Mouse (Mus musculus) liver, embryonic 13.5 days (tissue): ENCODE data around the gene Retreg3. TPM values are rescaled to one million over a fixed set of nuclear protein-coding genes. Genes with fewer than 3 reads are reported as not detected.
"Not testable (repeated sequence)": the region's sequence is repeated elsewhere in the genome, so short reads cannot be mapped to it uniquely, and the experiment has no call there.

Source experiments
- ATAC-seq: fragments of 200-750 bp; cut with Nextera tagmentation; 2 replicates; pipeline ENCODE4 v1.8.0; 2017; ENCODE audit warnings: low read depth, mild to moderate bottlenecking, moderate number of reproducible peaks, moderate library complexity
- DNase-seq: peaks from one replicate; pipeline ENCODE4 v3.0.0; 2022
- H3K27ac ChIP-seq: fragments of 300-500 bp; sonication (generic); 2 replicates; pipeline ENCODE4 v1.5.1; 2015; ENCODE audit warnings: moderate library complexity, mild to moderate bottlenecking, inconsistent platforms
- H3K27me3 ChIP-seq: fragments of 300-500 bp; sonication (generic); 2 replicates; pipeline ENCODE4 v1.6.1; 2015; ENCODE audit warnings: mild to moderate bottlenecking, inconsistent platforms
- H3K36me3 ChIP-seq: fragments of 300-500 bp; sonication (generic); 2 replicates; pipeline ENCODE4 v1.6.1; 2015; ENCODE audit warnings: mild to moderate bottlenecking, inconsistent platforms
- H3K4me1 ChIP-seq: fragments of 300-500 bp; sonication (generic); replicated peaks from 2 replicates; pipeline ENCODE4 v1.6.1; 2015; ENCODE audit warnings: inconsistent platforms
- H3K4me2 ChIP-seq: fragments of 300-500 bp; sonication (generic); 2 replicates; pipeline ENCODE4 v1.6.1; 2015; ENCODE audit warnings: inconsistent platforms, mild to moderate bottlenecking, moderate library complexity
- H3K4me3 ChIP-seq: fragments of 300-500 bp; sonication (generic); replicated peaks from 2 replicates; pipeline ENCODE4 v1.5.1; 2015; ENCODE audit warnings: mild to moderate bottlenecking, inconsistent platforms
- H3K9ac ChIP-seq: fragments of 300-500 bp; sonication (generic); 2 replicates; pipeline ENCODE4 v1.6.1; 2015; ENCODE audit warnings: mild to moderate bottlenecking, inconsistent platforms
- H3K9me3 ChIP-seq: fragments of 300-500 bp; sonication (generic); replicated peaks from 2 replicates; pipeline ENCODE4 v1.6.1; 2016; ENCODE audit warnings: inconsistent platforms
- WGBS: fragments of 180-500 bp; shearing (Covaris S2); methylation state at CpG from one replicate; pipeline ENCODE4 v1.1.7; 2015; ENCODE audit not compliant: insufficient replicate concordance; 5-methylcytosine and 5-hydroxymethylcytosine counted together
- polyA plus RNA-seq: library from polyadenylated mRNA; unstranded; fragments of >200 nt; fragmentation: Nextera tagmentation; extraction: Ambion mirVana; gene quantifications from 2 replicates; pipeline ENCODE4 v1.2.1, GENCODE M21; 2015

The Retreg3 gene
- polyA plus RNA-seq, 1 experiment from 2014 or later, result 11.5 TPM

DNA sequence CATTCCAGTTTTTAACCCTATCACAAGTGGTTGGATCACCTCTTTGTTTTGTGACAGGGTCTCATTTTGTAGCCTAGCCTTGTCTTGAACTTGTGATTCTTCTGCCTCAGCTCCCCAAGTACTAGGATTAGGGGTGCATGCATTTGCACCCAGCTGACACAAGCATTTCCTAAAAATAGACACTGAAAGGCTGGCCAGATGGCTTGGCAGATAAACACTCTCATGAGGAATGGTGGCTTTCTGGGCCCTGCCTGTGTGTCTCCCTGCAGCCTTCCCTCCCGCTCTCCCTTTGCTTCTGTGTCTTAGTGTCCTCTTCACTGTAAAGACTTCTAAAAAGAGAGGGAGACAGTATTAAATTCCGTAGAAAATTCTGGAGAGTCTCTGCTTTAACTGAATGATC, 11.5 kb upstream of the Retreg3 start:
- peaks cover 17% of the 10 kb centered on the region for H3K4me1 ChIP-seq
- H3K4me3 ChIP-seq, result no peak overlapping the region
- H3K36me3 ChIP-seq, result peaks cover 12% of the 10 kb centered on the region
- no peak overlapping the region for H3K4me2 ChIP-seq
- H3K9ac ChIP-seq, result no peak overlapping the region; the same call in 1 of the 2 replicates
- H3K9me3 ChIP-seq, result peaks cover 10% of the 10 kb centered on the region; the same call in 1 of the 2 replicates
- H3K27ac ChIP-seq, result no peak overlapping the region
- ATAC-seq (peak; percentile 66), DNase-seq (peak; percentile 27)
- H3K27me3 ChIP-seq, result no peaks in the 10 kb centered on the region
- WGBS, result 59% methylated on average over 2 of the region's 2 CpGs

DNA sequence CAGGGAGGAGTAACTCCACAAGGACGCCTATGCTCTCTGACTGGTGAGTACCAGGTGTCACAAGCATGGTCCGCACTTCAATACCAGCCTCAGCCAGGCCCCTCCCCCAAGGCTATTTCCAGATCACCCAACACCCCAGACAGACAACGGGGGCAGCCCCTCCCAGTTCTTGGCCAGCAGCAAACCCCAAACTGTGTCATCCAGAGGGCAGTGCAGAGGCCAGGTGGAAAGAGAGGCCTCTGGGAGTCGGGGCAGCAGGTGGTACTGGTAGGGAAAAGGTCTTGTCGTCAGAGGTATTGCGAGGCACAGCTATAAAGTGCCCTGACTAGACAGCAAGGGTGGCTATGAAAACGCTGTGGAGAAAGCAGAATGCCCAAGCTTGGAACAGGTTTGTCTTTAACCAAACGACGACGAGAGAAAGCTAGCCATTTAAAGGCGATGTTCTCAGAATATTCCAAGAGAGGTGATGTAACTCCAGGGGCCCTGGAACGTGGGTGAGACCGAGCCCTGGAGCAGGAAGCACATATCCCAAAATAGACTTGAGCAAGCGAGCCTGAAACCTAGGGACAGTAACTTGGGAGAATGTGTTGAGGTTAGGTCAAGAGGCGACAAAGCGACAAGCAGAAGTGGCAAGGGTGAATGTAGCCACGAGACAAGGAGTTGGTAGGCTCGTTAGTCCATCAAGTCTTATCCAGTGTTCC, 10.5 kb upstream of the Retreg3 start:
- Histone ChIP-seq H3K27me3 (no peaks in the 10 kb centered on the region), H3K27ac (no peak overlapping the region), H3K4me1 (peaks cover 17% of the 10 kb centered on the region), H3K4me2 (no peak overlapping the region), H3K4me3 (no peak overlapping the region), H3K9ac (no peak overlapping the region), H3K9me3 (peaks cover 10% of the 10 kb centered on the region; the same call in 1 of the 2 replicates), H3K36me3 (peaks cover 21% of the 10 kb centered on the region)
- no peak for DNase-seq
- 36% methylated on average over 18 of the region's 18 CpGs for WGBS
- ATAC-seq, result no peak

DNA sequence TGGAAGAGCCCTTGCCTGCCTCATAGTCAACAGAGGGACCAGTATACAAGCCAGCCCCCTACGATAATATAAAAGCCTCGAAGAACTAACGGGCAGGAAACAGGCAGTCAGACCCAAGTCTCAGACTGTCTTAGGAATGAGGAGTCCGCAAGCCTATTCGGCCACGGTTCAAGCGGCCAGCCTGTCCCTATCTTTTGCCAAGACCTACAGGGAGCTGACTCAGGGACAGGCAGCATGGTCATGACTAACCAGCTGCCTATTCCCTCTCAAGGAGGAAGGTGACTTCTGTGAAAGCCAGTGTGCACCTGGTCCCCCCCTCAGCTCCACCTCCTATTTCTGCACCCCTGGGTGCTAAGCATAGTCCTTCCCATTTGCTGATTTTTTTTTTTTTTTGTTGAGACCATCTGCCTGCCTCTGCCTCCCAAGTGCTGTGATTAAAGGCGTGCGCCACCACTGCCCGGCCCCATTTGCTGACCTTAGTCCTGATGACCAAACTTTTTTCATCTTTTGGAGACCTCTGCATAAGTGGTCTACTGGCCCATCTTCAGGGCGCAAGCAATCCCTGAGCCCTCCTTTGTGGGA, 9.4 kb upstream of the Retreg3 start:
- peaks cover 10% of the 10 kb centered on the region; the same call in 1 of the 2 replicates for H3K9me3 ChIP-seq
- DNase-seq, result no peak

DNA sequence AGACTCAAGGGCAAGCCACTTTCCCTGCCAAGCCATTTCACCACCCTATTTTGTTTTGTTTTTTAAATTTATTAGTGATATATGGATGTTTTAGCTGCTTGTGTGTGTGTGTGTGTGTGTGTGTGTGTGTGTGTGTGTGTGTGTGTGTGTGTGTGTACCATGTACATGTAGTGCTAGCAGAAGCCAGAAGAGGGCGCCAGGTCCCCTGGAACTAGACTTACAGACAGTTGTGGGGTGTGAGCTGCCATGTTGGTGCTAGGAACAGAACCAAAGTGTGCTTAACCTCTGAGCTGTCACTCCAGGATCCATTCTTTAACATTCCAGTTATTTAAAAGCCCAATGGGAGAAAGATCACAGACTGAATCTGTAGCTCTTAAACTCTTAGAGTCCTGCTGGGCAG, 7.4 kb upstream of the Retreg3 start:
- DNase-seq (no peak), ATAC-seq (no peak)
- Histone ChIP-seq H3K9ac (no peak overlapping the region), H3K4me3 (no peak overlapping the region), H3K27me3 (no peaks in the 10 kb centered on the region), H3K4me1 (peaks cover 17% of the 10 kb centered on the region), H3K27ac (no peak overlapping the region), H3K4me2 (no peak overlapping the region), H3K9me3 (peaks cover 10% of the 10 kb centered on the region; the same call in 1 of the 2 replicates), H3K36me3 (peaks cover 48% of the 10 kb centered on the region)
- WGBS, result 78% methylated on average over 1 of the region's 1 CpGs

More for the DNA sequence above, 9.4 kb upstream of the Retreg3 start:
- no peak overlapping the region for H3K9ac ChIP-seq
- ATAC-seq, result no peak
- H3K27me3 ChIP-seq, result no peaks in the 10 kb centered on the region
- no peak overlapping the region for H3K4me2 ChIP-seq
- no peak overlapping the region for H3K27ac ChIP-seq
- H3K4me1 ChIP-seq, result peaks cover 17% of the 10 kb centered on the region
- WGBS, result 71% methylated on average over 11 of the region's 11 CpGs
- no peak overlapping the region for H3K4me3 ChIP-seq
- peaks cover 29% of the 10 kb centered on the region for H3K36me3 ChIP-seq

DNA sequence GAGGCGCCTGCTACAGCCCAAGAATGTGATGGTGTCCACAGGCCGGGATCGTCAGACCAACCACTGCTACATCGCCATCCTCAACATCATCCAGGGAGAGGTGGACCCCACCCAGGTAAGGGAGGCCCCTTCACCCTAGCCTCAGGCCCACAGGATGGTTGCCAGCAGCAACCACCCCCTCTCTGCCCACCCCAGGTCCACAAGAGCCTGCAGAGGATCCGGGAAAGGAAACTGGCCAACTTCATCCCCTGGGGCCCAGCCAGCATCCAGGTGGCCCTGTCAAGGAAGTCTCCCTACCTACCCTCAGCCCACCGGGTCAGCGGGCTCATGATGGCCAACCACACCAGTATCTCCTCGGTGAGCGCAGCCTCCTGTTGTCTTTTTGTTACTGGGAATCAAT, 5.3 kb upstream of the Retreg3 start:
- not testable (repeated sequence) for H3K4me2 ChIP-seq, H3K9ac ChIP-seq, H3K27ac ChIP-seq, H3K9me3 ChIP-seq, H3K4me3 ChIP-seq, ATAC-seq, DNase-seq, H3K27me3 ChIP-seq
- Histone ChIP-seq H3K4me1 (peaks cover 19% of the 10 kb centered on the region), H3K36me3 (peaks cover 55% of the 10 kb centered on the region)
- WGBS, result 91% methylated on average over 9 of the region's 9 CpGs

DNA sequence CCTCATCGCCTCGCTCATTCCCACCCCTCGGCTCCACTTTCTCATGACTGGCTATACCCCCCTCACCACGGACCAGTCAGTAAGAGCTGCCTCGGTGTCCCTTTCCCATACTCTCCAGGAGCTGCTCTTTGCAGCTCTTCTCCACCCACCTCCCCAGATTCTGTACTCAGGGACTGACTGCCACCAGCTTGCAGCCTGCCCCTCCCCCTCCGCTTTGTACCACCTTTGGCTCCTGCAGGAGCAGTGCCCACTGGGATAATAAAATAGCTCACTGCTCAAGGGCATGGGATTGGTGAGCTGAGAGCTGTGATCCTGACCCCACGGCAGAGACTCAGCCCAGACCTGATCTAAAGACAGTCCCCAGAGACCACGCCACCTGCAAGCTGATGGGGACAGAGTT, 4.8 kb upstream of the Retreg3 start:
- H3K36me3 ChIP-seq, result peaks cover 55% of the 10 kb centered on the region
- not testable (repeated sequence) for DNase-seq, H3K4me3 ChIP-seq, H3K27ac ChIP-seq, H3K9me3 ChIP-seq, H3K9ac ChIP-seq, H3K27me3 ChIP-seq, H3K4me2 ChIP-seq, ATAC-seq
- WGBS, result 87% methylated on average over 8 of the region's 8 CpGs
- H3K4me1 ChIP-seq, result peaks cover 18% of the 10 kb centered on the region

DNA sequence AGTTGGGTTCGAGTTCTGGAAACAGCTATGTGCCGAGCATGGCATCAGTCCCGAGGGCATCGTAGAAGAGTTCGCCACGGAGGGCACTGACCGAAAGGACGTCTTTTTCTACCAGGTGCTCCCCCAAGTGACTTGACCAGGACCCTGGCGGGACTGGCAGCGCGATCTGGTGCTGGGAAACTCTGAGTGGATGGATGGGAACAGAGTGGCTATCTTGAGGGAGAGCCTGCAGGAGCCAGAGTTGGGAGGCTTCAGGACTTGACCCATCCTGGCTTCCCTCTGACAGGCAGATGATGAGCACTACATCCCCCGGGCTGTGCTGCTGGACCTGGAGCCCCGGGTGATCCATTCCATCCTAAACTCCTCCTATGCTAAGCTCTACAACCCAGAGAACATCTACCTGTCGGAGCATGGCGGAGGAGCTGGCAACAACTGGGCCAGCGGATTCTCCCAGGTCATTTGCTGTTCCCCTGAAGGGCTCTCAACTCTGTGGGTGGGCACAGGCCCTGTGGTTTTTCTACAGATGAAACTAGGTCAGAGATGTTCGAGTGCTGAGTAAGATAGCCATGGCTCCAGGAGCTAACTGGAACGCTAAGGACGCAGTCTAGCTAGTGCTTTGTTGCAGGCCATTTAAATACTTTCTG, 974 bp upstream of the Retreg3 start:
- peak overlapping the region; percentile 91 for H3K9ac ChIP-seq
- DNase-seq (peak; percentile 21), ATAC-seq (no peak)
- H3K27ac ChIP-seq, result peak overlapping the region; percentile 96
- 22% methylated on average over 19 of the region's 19 CpGs for whole genome bisulfite sequencing
- no peaks in the 10 kb centered on the region for H3K9me3 ChIP-seq
- no peaks in the 10 kb centered on the region for H3K27me3 ChIP-seq
- H3K4me2 ChIP-seq, result peak overlapping the region; percentile 99
- peaks cover 44% of the 10 kb centered on the region for H3K36me3 ChIP-seq
- H3K4me3 ChIP-seq, result peak overlapping the region; percentile 91
- H3K4me1 ChIP-seq, result peaks cover 46% of the 10 kb centered on the region

DNA sequence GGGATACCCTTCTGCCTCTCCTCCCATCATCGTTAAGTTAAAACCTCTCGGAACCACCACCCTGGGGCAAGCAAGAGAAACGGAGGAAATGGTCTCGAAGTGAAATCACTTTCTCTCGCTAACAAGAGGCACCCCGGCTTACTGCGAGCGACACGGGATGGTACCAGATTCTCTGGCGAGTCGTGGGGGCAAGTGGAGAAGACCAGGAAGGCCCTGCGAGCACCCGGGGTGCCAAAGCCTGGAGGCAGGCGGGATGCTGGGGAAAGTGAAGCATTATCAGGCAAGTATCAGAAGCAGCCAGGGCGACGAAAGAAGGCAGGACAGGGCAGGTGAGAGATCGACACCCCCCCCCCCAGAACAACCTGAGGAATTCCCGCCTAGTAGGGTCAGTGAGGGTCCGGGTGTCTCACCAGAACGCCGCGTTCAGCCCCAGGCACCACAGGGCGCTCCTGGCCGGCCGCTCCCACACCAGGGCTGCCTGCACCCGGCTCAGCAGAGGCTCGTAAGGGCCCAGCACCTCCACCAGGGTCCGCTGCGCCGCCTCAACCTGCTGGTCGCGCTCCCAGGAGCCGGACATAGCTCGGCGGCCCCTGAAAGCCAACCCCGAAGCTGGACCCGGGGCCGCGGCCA, 447 bp downstream of the Retreg3 start:
- peak overlapping the region; percentile 93 for H3K9ac ChIP-seq
- no peaks in the 10 kb centered on the region for H3K27me3 ChIP-seq
- WGBS, result under 1% methylated on average over 38 of the region's 39 CpGs
- no peaks in the 10 kb centered on the region for H3K9me3 ChIP-seq
- ATAC-seq, result peak; percentile 73
- H3K4me1 ChIP-seq, result peaks cover 55% of the 10 kb centered on the region
- H3K4me2 ChIP-seq, result peak overlapping the region; percentile 78
- H3K27ac ChIP-seq, result peak overlapping the region; percentile 96
- DNase-seq, result no peak
- peaks cover 35% of the 10 kb centered on the region for H3K36me3 ChIP-seq
- H3K4me3 ChIP-seq, result peak overlapping the region; percentile 91

DNA sequence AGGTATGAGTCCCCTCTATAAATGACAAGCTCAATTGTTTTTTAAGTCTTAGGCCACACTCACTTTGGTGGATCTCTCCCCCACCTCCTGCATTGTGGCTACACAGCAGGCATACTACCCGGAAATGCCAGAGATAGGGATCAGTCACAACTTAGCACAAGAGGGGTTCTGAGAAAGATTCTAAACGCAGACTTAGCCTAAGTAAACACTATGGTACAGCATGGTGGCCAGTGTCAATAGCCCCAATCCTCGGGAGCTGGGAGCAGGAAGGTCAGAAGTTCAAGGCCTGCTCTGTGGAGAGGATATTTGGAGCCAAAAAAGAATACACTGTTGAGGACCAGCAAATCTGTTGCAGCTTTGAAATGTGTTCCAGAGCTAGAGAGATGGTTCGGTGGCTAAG, 1.6 kb downstream of the Retreg3 start:
- no peak for ATAC-seq
- no peak for DNase-seq
- H3K4me3 ChIP-seq, result peak overlapping the region; percentile 91
- peak overlapping the region; percentile 78 for H3K4me2 ChIP-seq
- no peaks in the 10 kb centered on the region for H3K27me3 ChIP-seq
- H3K36me3 ChIP-seq, result peaks cover 34% of the 10 kb centered on the region
- WGBS, result 16% methylated on average over 4 of the region's 4 CpGs
- H3K27ac ChIP-seq, result peak overlapping the region; percentile 96
- H3K4me1 ChIP-seq, result peaks cover 55% of the 10 kb centered on the region
- no peaks in the 10 kb centered on the region for H3K9me3 ChIP-seq
- peak overlapping the region; percentile 93 for H3K9ac ChIP-seq

DNA sequence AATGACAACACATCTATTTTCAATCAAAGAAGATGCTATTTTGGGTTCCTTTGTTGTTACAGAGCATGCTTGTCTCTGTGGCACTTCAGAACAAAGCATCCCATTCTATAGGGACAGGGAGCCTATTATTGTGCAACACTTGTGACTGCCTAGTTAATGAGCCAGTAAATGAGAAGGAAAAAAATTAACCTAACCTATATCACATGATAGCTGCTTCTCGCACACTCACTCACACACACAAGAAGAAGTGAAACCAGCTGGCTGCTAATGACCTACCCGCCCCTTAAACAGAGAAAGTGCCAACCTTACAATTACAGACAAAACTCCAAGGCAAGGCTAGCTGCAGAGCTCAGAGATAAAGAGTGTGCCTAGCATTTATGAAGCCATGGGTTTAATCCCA, 4.1 kb downstream of the Retreg3 start:
- Histone ChIP-seq H3K4me3 (no peak overlapping the region), H3K4me2 (peak overlapping the region; percentile 0; the same call in 1 of the 2 replicates), H3K27me3 (no peaks in the 10 kb centered on the region), H3K9ac (no peak overlapping the region), H3K27ac (peak overlapping the region; percentile 36; the same call in 1 of the 2 replicates), H3K9me3 (no peaks in the 10 kb centered on the region), H3K4me1 (peaks cover 54% of the 10 kb centered on the region), H3K36me3 (peaks cover 24% of the 10 kb centered on the region)
- 74% methylated on average over 2 of the region's 2 CpGs for WGBS
- ATAC-seq (no peak), DNase-seq (no peak)

DNA sequence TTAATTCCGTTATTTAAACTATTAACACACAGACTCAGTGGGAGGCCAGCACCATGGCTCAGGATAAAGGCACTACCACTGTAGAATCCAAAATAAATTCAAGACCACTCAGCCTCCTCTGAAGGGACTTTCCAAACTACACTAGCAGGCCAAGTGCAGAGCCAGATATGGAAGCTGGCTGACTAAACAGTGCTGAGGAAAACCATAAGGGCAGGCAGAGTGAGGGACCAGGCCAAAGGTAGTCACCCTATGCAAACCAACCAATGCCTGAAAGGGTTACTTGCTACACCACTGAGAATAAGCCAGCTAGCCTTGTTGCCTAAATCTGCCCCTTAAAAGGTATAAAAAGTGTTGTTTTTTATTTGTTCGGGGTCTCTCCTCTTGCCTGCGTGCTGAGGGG, 7.5 kb downstream of the Retreg3 start:
- Histone ChIP-seq H3K4me3 (no peak overlapping the region), H3K4me1 (peaks cover 33% of the 10 kb centered on the region), H3K9ac (no peak overlapping the region), H3K4me2 (no peak overlapping the region), H3K9me3 (no peaks in the 10 kb centered on the region), H3K27ac (no peak overlapping the region), H3K27me3 (no peaks in the 10 kb centered on the region), H3K36me3 (peaks cover 27% of the 10 kb centered on the region)
- 90% methylated on average over 3 of the region's 3 CpGs for WGBS
- ATAC-seq (no peak), DNase-seq (no peak)
